Mouse (Mus musculus) layer of hippocampus, adult 11-12 months (tissue): Measurements from ENCODE around the gene Dut.
"Not testable (repeated sequence)": the region's sequence is repeated elsewhere in the genome, so short reads cannot be mapped to it uniquely, and the experiment has no call there.

ENCODE experiments used
- DNase-seq: peaks from one replicate; pipeline ENCODE4 v3.0.0; 2022; ENCODE audit warnings: low spot score

Dut gene

DNA sequence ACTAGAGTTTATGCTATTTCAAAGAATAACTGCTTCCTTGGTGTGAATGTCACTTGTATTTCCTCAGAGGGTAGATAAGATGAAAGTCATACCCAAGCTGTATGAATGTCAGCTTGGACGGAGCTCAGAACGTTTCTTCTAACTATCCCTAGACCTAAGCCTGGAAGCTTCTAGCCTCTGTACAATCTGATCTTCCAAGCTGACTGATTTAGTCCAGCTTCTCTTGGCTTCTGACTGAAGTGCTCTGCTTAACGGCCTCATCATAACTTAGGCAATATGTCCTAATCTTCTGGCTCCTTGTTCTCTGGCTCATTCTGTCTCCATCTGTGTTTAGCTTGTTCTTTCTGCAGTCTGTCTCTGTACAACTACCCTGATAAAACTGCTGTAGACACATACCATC, 7.6 kb downstream of the Dut start:
- DNase-seq = no peak

DNA sequence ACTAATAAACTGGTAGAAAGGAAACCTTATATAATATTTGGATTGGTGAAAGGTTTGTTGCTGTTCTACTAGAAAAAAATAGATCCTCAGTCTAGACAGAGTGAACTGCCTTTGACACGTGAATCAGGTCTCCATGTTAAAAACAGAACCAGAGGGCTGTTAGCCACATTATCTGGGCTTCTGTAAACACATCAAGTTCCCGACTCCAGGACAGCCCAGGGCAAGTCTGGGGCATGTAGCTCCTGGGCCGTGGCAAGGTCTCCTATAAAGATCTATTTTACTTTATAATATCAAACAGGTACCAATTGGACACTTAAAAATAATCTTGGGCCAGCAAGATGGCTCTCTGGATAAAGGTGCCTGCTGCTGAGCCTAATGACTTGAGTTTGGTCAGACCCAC, 8.9 kb downstream of the Dut start:
- DNase-seq = no peak

- DNase-seq = peak; percentile 23
Observed at GRCm38 (mm10) chr2:125259230-125260120, 12.5 kb downstream of the Dut start.

DNA sequence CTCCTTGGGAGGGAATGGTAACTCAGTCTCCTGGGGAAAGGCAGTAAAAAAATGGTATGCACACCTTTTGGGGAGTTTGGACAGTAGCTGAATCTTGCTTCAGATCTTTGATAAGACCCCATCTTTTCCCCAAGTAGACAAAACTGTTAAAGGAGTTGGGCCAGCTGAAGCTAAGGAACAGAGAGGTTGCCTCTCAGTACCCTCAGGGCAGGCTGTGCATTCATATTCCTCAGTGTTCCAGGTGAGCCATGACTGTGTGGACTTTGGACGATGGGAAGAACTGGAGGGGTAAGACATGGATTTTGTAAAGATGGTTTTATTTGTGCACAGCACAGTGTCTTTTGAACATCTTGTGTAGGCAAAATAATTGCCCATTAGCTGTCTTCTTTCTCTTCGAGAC, 13.3 kb downstream of the Dut start:
- no peak for DNase-seq

DNA sequence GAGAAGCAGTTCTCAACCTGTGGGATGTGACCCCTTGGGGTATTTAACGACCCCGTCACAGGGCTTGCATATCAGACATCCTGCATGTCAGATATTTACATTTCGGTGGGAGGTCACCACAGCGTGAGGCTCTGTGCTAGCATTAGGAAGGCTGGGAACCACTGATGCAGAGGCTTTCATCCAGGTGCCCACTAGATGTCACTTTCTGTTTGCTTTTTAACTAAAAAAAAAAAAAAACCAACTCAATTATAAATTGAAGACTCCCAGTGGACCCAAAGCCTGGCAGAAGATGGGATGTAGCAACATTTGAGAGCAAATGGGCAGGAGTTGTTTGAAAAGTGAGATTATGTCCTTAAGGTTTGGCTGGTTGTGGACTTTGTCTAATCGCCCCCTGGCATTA, 16.1 kb downstream of the Dut start:
- no peak for DNase-seq

DNA sequence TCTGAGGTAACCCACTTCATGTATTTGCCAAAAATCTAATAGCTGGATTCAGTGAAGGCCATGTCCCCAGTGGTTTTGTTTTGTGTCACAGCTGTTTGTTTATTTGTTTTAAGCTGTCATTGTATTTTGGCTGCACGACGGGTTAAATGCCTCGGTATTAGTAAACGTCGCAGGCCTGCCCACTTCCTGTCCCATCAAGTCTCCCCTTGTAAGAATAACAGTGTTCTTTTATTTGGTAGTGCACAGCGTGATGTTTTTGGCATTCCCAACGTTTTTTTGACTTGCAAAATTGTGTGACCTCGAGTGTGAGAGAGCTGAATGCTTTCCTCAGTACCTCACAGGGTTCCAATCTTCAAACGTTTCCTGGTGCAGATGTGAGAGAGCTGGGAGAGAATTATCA, 16.8 kb downstream of the Dut start:
- DNase-seq = no peak

GRCm38 (mm10) chr2:125268876-125269275, 21.9 kb downstream of the Dut start:
- DNase-seq = no peak

- no peak for DNase-seq
Observed at GRCm38 (mm10) chr2:125275617-125276016, 28.6 kb downstream of the Dut start.

DNA sequence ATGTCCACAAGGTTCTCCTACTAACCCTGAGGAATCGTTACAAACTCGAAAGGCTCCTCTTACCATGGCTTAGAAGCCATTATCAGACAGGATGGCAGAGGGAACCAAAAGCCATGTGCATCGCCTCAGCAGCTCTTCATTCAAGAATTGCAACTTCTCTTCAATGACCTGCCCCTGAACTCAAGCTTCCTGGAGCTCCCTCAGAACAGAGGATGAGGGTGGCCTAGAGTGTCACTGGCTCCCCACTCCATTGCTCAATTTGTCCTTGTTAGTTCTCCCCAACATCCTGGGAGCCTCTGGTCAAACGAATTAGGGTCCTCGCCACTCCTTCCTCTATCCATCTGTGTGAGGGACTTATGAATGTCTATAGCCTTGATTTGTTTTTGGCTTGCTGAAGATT, 29.7 kb downstream of the Dut start:
- DNase-seq = no peak

DNA sequence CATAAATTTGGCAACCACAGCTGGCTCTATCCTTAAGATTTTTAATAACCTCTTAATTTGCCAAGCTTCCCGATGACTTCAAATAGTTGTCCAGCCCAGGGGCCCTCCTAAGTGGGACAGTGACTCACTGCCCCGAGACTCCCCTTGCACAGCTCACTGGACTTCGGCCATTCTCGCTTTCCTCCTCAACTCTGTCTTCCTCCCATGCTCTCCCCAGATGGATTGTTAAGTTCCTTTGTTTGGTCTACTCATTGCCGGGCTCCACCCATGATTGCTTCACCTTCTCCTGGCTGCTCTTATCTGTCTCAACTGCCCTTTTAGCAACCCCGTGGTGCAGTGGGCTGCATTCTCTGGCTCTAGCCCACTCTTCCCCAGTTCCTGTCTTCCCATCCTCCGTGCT, 31.5 kb downstream of the Dut start:
- no peak for DNase-seq

DNA sequence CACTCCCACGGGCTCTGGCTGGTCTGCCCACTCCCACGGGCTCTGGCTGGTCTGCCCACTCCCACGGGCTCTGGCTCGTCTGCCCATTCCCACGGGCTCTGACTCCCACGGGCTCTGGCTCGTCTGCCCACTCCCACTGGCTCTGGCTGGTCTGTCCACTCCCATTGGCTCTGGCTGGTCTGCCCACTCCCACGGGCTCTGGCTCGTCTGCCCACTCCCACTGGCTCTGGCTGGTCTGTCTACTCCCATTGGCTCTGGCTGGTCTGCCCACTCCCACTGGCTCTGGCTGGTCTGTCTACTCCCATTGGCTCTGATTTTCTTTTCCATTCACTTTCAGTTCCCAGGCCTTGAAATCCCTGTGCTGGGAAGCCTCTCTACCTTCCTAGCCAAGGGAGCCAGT, 33.0 kb downstream of the Dut start:
- not testable (repeated sequence) for DNase-seq

GRCm38 (mm10) chr2:125282334-125283206, 35.6 kb downstream of the Dut start:
- DNase-seq = no peak

- no peak for DNase-seq
Observed at GRCm38 (mm10) chr2:125285777-125286176, 38.8 kb downstream of the Dut start.

DNA sequence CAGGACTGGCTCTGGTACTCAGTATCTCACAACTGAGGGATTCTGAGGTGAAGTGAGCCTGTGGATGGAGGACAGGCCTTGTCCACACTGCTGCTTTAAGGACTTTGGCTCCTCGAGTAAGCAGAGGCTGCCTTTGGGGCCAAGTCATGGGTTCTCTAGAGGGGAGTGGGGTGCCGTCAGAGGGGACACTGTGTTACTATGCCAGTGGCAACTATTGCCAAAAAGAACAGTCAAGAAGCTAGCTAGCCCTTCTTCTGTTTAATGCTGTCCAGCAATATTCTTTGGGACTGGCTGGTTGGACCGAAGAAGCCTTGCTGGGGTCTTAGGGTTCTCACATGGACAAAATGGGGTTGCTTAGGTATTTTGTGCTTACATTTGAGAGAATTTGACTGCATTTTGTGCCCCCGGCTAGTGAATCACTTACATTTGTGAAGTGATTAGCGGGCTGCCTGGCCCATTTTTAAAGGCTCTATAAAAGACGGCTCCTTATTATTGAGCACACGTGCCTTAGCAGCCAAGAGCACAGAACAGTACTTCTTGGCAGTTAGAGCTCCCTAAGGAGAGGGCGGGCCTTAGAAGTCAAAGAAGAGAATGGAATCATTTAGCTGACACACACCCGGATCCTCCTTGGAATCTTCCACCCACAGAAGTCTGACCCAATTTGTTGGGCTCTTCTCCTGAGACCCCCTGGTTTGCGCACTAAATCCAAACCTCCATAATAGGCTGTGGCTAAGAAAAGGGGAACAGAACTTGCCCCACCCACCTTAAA, 43.4 kb downstream of the Dut start:
- DNase-seq = no peak

GRCm38 (mm10) chr2:125291101-125291500, 44.1 kb downstream of the Dut start:
- DNase-seq = no peak

- no peak for DNase-seq
Observed at GRCm38 (mm10) chr2:125292616-125293015, 45.6 kb downstream of the Dut start.

- no peak for DNase-seq
Observed at GRCm38 (mm10) chr2:125293969-125294491, 47.0 kb downstream of the Dut start.

GRCm38 (mm10) chr2:125295526-125295925, 48.5 kb downstream of the Dut start:
- DNase-seq = no peak

GRCm38 (mm10) chr2:125298841-125299240, 51.9 kb downstream of the Dut start:
- DNase-seq = no peak

GRCm38 (mm10) chr2:125301877-125302624, 55.1 kb downstream of the Dut start:
- no peak for DNase-seq

GRCm38 (mm10) chr2:125302625-125302924, 55.6 kb downstream of the Dut start:
- peak; percentile 4 for DNase-seq
